Mouse (Mus musculus) layer of hippocampus, adult 8-10 months (tissue): ENCODE results near the gene Immp2l. TPM values are rescaled to one million over a fixed set of nuclear protein-coding genes. Genes with fewer than 3 reads are reported as not detected.
A peak's percentile ranks its signal among the peaks of the same experiment; 100 is the strongest.

Experiments
- DNase-seq, 2 experiments: peaks; one replicate each; pipeline ENCODE4 v3.0.0; 2022; ENCODE audit warnings: low spot score in 2 of 2
- total RNA-seq, 4 experiments: library from RNA; stranded (reverse); gene quantifications; 2 replicates each; pipeline ENCODE4 v1.2.4; 2022

The Immp2l gene
- total RNA-seq, 4 experiments from 2014 or later, result 4.8 to 8.9 (median 5.4) TPM

DNA sequence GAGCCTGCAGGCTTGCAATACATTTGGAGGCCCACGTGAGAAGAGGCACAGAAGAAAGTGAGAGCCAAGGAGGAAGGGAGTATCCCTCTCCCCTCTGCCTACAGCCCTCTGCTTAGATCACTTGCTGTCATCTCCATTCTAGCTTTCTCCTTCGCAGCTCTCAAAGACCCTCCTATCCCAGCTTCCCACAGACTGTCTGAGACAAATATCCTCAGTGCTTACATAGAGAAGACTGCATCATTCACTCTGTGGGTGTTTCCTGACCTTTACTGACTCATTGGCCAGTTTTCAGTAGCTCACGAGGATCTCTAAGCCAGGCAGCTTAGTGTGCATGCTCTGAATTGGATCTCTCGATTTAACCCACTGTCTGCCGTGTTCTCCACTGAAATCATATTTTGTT is 495.0 kb downstream of the Immp2l start:
- no peak for DNase-seq

DNA sequence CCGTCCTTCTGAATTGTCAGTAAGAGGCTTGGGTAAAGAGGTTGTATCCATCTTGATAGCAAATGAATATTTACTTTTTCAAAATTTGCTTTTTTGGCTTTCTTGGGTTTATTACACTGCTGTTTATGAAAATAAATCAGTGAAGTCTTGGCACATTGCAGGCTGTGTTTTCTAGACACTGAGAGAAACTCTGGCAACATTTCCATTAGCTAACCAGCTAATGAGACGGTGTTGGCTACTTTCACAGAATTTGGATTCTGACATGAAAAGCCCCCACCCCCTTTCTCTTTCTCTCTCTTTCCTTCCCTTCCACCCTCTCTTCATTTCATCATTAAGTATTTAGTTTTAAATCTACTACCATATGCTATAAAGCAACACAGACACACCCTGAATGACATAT is 496.4 kb downstream of the Immp2l start:
- DNase-seq, result no peak

DNA sequence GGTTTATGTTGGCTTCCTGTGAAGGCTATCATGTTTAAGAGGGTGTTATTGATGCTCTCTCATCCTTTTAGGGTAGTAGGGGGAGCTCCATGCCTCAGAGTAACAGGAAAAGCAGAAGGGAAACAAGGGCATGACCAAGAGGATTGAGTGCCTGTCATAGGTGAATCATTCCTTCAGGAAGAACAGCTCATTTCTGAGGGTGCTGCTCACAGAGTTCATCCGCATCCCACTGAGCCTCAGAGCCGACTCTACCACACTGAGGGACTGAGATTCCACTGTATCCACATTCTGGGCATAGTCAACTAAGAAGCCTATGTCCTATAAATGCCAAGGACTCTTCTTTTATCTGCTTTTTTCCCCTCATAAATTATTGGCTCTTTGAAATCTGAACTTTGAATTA is 497.8 kb downstream of the Immp2l start:
- no peak for DNase-seq

DNA sequence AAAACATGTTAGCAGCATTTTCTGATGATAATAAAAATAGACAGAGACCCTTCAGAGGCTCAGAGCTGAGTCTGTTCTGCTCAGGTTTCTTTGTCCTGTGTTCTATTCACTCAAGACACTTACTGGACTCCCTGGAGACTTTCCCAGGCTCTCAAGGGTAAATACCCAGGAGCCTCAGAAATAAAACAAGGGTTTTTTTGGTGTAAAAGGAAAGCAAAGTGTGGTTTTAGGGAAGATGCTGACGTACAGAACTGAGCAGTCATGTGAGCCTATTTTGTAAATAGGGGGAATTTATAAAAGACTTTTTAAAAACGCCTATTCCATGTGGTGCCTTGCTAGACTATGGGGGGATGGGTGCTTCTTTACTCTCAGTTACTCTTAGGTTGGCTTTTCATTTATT is 502.8 kb downstream of the Immp2l start:
- no peak for DNase-seq

DNA sequence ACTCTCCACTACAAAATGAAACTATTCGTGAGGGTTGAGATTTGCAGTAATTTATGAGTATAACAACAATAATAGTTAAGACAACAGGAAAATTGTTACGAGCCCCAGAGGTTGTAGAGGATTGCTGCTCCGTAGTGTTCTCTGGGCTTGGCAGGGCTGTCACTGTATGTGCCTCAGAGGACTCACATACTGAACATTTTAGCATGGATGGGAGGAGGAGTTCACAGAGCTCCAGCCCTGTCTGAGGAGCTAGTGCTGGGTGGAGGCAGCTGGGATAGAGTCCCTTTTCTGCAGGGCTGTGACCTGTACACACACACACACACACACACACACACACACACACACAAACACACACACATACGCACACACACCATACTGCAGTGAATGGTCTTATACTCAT is 504.5 kb downstream of the Immp2l start:
- no peak for DNase-seq

DNA sequence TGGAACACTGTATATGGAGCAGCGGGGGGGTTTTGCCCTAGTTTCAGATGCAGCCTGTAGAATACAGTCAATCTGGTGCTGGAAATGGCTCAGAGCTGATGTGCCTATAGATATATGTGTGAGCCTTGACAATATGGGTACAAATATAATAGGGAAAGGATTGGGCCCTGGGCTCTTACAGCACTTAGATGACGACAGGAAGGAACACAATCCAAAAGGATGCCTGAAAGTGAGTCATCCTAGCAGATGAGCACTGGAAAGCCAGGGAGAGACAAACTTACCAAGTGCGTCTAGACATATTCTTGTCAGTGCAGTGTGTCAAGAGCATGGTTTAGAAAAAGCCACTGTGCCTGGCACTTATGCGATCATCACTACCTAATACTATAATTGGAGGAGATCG is 516.1 kb downstream of the Immp2l start:
- no peak for DNase-seq

DNA sequence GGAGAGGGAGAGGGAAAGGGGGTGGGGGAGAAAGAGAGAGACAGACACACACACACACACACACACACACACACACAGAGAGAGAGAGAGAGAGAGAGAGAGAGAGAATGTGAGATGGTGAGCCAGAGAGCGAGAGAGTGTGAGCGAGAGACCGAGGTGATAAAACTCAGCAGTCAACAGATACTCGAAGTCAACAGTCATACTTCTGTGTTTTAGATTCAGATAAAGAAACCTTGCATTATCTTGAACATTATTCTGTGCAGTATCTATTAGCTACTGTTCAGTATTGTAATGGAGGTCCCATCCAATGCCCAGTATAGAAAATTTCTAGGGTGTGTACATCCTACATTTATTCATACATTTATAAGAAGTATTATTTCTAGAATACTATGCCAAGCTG is 527.7 kb downstream of the Immp2l start:
- DNase-seq, result no peak

DNA sequence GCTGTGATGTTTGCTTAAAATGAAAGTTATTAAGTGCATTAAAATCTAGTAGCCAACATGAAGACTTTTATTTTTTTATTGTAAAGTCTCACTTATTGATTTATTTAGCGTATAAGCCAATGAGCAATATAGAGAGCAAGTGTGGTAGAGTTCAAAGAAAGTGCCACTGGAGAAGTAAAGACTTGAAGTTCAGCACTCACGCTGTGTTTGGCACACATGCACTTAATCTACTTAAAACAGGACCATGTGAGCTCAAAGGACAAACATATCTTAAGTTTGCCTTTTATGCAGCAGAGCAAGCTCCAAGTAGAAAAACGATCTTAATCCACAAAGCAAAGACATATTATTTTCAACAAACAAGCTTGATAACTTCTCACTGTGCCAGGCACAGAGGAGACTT is 533.9 kb downstream of the Immp2l start:
- DNase-seq, result no peak

DNA sequence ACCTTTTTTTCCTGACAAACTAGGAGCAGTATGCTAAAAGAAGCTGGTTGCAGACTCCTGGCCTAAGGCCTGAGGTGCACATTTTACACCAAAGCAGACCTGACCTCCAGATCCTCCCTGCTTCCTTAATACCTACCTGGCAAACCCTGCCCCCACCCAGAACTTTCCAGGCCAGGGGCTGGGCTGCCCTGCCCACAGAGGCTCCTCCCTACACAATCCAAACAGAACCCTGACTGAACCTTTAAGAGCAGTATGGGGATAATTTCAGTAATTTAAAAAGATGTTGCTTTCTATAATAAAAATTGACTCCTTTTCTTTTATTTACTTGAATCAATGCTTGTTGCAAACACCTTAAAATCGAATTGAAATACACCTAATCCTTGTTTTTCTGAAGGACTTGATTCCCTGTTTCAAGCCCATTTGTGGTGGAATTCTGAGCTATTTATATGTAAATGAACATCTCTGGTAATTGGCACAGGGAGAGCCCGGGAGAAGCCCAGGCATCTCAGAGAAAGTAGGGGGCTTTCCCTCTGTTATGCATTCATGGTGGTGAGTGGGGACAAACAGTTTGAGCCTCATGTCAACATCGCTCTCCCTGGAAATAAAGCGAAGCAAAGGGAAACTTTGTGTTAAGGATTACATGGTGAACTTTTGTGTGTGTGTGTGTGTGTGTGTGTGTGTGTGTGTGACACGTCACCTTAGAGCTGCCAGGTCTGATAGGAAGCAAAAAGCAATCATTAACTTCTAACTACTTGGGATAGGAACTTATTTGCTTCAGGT is 535.3 kb downstream of the Immp2l start:
- DNase-seq, result no peak

DNA sequence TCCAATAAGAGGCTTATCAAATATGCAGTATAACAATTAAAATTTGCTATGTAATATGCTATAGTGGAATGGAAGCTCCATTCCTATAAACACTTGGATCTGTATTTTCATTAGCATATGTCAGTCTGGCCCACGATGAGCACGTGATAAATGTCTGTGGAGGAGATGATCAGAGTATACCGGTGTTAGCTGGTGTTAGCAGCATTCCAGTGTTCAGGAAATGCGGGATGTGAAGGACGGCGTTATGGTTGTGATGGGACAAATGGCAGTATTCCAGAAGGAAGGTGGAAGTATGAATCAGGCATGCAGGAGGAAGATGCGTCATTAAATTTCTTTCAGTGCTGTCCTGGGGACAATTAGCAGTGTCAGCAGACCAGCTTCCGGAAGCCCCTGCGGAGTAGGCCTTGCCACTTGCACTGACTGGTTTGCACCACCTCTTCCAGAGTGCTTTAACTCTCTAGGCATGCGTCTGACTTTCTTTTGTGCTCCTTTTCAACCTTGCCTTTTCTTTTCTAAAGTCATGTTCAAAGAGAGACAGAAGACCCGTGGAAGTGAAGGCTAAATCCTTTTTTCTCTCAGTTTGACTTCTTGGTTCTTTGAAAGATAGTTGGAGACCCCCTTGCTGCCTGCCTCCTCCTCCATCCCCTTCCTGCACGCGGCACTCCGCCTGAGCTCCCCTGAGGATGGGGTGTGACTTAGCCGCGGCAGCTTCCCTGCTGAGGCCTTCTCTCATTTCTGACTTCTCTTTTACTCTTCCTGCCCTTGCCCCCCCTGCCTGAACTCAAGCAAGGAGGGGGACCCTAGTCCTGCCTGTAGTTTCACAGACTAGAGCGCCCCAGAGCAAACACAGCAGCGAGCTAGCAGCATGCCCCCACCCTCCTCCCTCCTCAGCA is 541.9 kb downstream of the Immp2l start:
- no peak for DNase-seq

DNA sequence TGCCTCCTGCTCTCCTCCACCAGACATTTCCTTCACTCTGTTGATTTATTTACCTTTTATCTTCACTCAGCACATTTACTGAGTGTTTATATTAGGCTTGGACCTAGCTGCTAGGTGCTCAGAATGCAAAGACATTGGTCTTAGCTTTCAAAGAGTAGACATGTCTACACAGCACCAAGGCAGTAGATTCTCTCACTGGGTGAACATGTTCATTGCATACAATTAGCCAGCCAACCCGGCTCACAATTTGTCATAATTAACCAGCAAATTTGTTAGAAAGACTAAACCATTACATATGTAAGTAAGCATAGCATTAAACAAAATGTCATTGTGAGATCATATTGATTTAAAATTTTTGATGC is 542.5 kb downstream of the Immp2l start:
- no peak for DNase-seq

DNA sequence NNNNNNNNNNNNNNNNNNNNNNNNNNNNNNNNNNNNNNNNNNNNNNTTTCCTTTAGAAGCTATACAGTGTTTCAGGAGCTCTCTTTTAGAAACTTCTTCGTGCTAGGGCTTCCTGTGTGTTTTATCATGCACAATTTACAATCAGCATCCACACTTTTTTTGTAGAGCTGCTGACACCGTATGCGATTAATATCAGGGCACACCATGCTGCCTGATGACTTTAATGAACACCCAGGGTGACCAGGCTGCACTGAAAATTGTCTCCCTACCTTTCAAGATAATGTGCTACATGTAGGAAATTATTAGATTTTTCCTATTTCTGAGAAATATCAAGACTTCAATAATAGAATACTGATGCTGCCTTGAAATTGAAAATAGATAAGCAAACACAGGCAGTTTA is 549.9 kb downstream of the Immp2l start:
- DNase-seq, result no peak

DNA sequence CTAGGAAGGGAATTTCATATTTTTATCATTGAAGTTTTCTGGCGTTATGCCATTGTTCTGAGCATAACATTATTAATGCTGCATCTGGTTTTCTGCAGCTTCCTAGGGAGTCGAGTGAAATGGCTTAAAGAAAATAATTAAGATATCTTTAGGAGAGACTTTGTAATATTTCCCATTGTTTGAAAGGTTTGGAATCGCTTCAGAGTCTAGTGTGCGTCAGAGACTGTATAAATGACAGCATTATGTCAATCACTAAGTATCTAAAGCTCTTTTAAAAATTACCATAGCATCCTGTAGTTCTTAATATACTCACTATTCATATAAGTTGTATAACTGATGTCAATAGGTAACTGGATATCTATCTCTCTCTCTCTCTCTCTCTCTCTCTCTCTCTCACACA is 551.3 kb downstream of the Immp2l start:
- DNase-seq, result no peak

DNA sequence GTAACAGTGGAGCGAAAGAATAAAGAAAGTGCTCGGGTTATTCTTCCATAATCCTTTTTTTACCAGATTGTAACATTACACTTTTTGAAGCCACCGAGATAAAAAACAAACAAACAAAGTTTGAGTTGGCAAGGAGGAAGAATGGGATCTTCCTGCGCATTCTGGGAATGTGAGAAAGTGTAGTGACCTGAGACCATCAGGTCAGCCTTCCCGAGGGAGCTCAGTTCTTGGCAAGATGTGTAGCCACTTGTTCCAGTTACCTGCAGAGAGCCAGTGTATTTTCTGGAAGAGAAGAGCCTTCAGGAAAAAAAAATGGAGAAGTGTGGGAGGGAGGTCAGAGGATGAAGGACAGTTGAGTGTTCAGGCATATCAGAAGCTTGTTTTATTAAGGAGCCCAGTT is 569.5 kb downstream of the Immp2l start:
- no peak for DNase-seq

DNA sequence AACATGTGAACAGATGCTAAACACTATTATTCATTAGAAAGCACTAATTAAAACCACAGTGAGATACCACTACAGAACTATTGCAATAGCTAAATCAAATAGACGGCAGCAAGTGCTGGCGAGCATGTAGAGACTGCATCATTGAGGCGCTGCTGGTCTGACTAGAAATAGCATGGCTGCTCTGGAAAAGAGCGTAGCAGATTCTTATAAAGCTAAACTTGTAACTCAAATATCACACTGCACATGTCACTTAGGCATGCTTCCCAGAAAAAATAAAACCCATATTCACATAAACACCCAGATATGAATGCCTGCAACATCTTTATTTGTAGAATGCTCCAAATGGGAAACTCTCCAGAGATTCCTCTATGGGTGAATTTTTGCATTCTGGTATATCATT is 570.1 kb downstream of the Immp2l start:
- peak in 1 of 2 experiments; percentile 12 for DNase-seq

DNA sequence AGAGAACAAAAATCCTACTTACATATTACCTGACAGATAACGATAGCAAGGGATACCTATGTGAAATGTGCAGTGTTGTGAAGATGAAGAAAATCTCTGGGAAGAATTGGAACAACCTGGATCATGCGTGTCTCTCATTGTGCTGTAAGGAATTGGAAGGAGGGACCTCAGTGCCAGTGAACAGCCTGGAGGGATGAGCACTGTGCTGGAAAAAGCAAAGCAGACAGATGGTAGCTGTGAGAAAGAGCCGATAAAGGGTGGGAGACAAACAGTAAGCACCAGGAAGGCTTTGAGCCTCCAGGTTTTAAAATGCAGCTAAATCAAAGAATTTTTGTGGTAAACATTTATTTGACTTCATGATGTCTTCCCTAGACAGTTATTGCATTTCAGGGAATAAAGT is 591.4 kb downstream of the Immp2l start:
- DNase-seq, result peak; percentile 29 to 32

DNA sequence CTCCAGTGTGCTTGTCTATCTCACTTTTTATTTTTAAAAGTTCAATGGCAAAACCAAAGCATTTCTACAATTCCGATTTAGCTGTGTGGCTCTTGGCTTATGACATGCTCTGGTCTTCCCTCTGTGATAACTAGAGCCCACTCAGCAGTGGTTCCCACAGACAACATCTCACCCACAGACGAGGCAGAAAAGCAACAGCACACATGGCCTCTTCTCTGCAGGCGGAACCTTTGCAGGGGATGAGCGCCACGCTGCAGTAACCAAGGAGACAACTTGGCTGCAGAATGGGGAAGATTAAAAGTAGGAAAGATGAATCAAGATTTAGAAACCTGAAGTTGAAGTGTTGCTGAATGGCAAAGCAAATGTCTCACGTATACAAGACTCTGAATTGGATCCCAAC is 597.5 kb downstream of the Immp2l start:
- peak; percentile 6 to 21 for DNase-seq

DNA sequence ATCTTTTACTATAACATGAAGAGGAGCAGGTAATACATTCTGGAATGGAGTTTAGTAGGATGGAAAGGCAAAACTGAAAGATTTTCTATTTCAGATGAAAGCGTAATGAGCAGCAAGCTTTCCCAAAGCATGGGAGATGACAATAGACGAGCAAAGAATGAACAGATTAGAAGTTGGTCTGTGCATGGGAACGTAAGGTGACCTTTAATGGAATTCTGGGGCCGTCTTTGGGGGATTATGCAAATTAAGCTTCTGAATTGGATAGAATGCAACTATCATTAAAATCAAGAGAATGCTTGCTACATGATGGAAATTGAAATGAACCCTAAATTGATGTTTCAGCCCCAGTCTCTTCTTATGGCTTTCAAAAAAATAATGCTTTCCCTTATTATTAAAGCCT is 619.4 kb downstream of the Immp2l start:
- no peak for DNase-seq

DNA sequence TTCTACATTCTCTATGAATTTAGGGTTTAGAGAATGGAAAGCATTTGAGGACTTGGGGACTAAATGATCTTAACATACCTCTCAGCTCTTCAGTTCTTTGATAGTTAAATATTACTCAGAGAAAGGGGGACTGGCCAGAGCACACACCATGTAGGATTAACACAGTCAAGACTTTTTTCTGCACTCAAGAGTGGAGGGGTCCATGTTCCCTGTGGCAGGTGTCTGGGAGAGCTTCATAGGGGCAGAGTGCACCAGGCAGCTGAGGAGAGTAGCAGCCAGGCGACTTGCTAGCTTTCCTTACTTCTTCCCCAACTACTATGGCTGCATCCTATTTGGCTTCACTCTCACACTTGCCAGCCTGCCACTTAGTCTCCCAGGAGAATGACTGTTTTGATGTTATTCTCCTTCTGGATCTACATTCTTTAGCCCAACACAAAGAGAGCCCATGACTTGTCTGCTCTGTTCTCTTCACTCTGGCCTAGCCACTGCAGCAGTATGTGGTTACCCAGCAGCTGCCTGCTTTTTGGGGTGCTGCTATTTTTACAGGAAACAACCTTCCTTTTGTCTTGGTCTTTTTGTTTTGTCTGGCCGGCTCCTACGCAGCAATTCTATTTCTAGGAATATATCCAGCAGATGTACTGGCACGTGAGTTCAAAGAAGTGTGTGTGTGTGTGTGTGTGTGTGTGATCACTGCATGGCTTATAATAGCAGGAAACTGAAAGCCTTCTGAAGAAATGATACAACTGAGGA is 621.1 kb downstream of the Immp2l start:
- no peak for DNase-seq

DNA sequence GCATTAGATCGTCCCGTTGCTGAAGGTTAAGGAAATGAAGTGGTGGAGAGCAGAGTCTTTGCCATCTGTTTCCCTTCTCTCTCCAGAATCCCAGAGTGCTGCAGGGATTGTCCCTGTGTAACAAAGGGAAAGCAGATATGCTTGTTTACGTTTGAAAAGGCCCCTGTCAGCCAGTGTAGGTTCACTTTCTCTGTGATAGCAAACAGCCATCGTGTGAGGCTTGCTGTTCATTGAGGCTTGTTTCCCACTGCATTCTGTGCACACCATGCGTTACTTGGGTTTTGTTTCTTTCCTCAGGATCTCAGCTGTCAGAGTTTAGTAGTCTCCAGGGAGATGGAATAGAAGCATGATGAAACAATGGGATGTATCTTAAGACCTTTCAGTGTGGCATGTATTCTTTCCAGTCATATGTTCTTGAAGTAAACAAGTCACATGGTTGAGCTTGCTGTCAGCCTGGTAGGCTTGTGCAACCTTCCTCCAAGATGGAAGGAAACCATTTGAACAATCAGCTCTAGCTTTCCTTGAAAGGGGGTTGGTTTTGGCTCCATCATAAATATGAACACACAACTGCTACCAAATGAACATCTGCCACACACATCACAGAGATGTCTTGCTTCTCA is 623.2 kb downstream of the Immp2l start:
- DNase-seq, result no peak

DNA sequence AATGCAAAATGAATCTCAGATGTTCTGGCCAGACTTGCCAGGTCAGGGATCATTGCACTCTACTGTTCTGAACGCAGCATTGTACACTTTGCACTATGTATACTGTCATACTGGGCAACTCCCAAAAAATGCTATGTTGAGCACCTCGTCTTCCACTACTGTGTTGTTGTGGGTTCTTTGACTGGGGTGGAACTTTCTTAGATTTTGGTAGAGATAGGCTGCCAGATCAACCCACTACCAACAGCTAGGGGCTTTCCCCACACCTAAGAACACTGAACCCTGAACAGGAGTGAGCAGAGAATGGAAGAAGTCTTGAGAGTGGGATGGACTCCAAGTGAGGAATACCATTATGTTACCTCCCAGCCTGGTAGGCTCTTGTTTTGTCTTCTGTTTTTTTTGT is 623.8 kb downstream of the Immp2l start:
- DNase-seq, result no peak
